Mouse (Mus musculus) mesoderm, embryonic 11.5 days (tissue): ENCODE results near the gene Eef1akmt2.
A peak's percentile ranks its signal among the peaks of the same experiment; 100 is the strongest.

Experiments
- DNase-seq: peaks from one replicate; pipeline ENCODE4 v3.0.0-alpha.2; 2012; ENCODE audit warnings: low read depth, low spot score

The Eef1akmt2 gene

GRCm38 (mm10) chr7:132787496-132788190 is 64.8 kb downstream of the Eef1akmt2 start:
- DNase-seq: no peak

- DNase-seq: no peak
These were observed 65.5 kb downstream of the Eef1akmt2 start for GRCm38 (mm10) chr7:132787022-132787421.

- no peak for DNase-seq
These were observed 66.0 kb downstream of the Eef1akmt2 start for GRCm38 (mm10) chr7:132786522-132786921.

GRCm38 (mm10) chr7:132786011-132786410 is 66.5 kb downstream of the Eef1akmt2 start:
- DNase-seq: no peak

GRCm38 (mm10) chr7:132784101-132784500 is 68.4 kb downstream of the Eef1akmt2 start:
- DNase-seq: no peak

GRCm38 (mm10) chr7:132781850-132782249 is 70.6 kb downstream of the Eef1akmt2 start:
- no peak for DNase-seq

- peak; percentile 68 for DNase-seq
These were observed 71.2 kb downstream of the Eef1akmt2 start for GRCm38 (mm10) chr7:132781130-132781814.

GRCm38 (mm10) chr7:132780611-132781010 is 71.9 kb downstream of the Eef1akmt2 start:
- DNase-seq: peak; percentile 36

- no peak for DNase-seq
These were observed 73.8 kb downstream of the Eef1akmt2 start for GRCm38 (mm10) chr7:132778630-132779029.

- DNase-seq: no peak
These were observed 74.6 kb downstream of the Eef1akmt2 start for GRCm38 (mm10) chr7:132777728-132778453.
